Mouse (Mus musculus): ENCODE data around the gene Kcnk7. TPM values are rescaled to one million over a fixed set of nuclear protein-coding genes. Genes with fewer than 3 reads are reported as not detected.
A peak's percentile ranks its signal among the peaks of the same experiment; 100 is the strongest.

Kcnk7 gene
- 0.14 TPM in 2 replicates for polyA plus RNA-seq (2015; fragmentation: Nextera tagmentation; extraction: Ambion mirVana)

DNA sequence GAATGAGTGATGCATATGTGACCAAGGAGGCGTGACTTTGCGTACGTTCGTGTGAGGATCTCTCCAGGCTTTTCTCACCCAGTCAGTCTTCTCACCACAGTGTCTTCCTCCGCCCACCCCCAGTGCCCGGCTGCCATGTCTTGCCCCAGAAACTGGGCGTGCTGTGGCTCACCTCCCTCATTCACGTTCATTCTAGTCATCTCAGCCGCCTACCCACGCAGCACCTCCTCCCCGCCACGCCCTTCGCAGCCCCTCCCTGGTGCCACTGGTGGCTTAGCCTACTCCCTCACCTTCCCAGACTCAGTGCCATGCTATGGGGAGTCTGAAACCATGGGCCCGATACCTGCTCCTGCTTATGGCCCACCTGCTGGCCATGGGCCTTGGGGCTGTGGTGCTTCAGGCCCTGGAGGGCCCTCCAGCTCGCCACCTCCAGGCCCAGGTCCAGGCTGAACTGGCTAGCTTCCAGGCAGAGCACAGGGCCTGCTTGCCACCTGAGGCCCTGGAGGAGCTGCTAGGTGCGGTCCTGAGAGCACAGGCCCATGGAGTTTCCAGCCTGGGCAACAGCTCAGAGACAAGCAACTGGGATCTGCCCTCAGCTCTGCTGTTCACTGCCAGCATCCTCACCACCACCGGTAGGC is at the start of gene Kcnk7:
Kcnk7 (plus strand) TSS at position 205 of the 638 bp plus-strand sequence.
- Histone ChIP-seq H3K9ac (ENCODE audit: low read depth, low read length) (peak within 1 kb of the TSS; percentile 54), H3K36me3 (ENCODE audit: control insufficient read depth, insufficient read depth) (peaks cover 63% of the 10 kb centered on the region), H3K4me3 (ENCODE audit: low read depth, low read length) (peak within 1 kb of the TSS; percentile 32), H3K4me2 (ENCODE audit: low read depth, low read length) (peak within 1 kb of the TSS; percentile 58), H3K4me1 (ENCODE audit: control insufficient read depth, low read depth, low read length) (peaks cover 28% of the 10 kb centered on the region), H3K27me3 (ENCODE audit: control insufficient read depth, insufficient read depth, low read depth, low read length) (no peaks in the 10 kb centered on the region), H3K9me3 (replicated peaks; ENCODE audit: control insufficient read depth, low read length) (no peaks in the 10 kb centered on the region), H3K27ac (ENCODE audit: low read length) (peak within 1 kb of the TSS; percentile 88)
- WGBS (ENCODE audit: insufficient replicate concordance), result 49% methylated on average over 17 of the region's 17 CpGs
- peak; percentile 68 for ATAC-seq (ENCODE audit: low read depth)

DNA sequence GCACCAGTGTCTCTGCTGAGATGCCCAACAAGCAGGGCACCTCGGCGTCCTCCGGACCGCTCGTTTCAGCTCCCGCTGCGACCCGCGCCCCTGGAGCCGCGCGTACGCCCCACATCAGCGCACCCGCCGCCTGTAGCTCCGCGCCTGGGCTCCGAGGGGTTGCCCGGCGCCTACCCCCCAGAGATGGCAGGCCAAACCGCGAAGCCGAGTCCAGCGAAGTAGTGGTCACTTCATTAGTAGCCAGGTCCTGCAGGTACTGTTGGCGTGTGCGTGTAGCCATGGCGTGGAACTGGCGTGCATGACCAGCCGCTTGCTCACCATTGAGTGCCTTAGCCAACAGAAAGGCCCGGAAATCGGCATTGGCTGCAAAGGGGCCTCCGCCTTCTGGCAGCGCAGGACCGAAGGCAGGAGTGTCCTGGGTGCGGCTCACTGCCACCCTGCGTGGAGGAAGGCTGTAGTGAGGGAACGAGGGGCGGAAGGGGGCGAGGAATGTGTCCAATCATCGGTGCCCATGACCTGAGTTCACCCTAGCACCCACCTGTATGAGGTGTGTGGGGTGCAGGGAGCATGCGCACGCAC is 49.4 kb upstream of the Kcnk7 start:
- Histone ChIP-seq H3K4me3 (ENCODE audit: low read depth, low read length) (peak overlapping the region; percentile 26), H3K4me1 (ENCODE audit: control insufficient read depth, low read depth, low read length) (peaks cover 11% of the 10 kb centered on the region), H3K9me3 (replicated peaks; ENCODE audit: control insufficient read depth, low read length) (no peaks in the 10 kb centered on the region), H3K27ac (ENCODE audit: low read length) (no peak overlapping the region), H3K36me3 (ENCODE audit: control insufficient read depth, insufficient read depth) (peaks cover 65% of the 10 kb centered on the region), H3K9ac (ENCODE audit: low read depth, low read length) (no peak overlapping the region), H3K4me2 (ENCODE audit: low read depth, low read length) (peak overlapping the region; percentile 53), H3K27me3 (ENCODE audit: control insufficient read depth, insufficient read depth, low read depth, low read length) (no peaks in the 10 kb centered on the region)
- ATAC-seq (ENCODE audit: low read depth), result no peak
- WGBS (ENCODE audit: insufficient replicate concordance), result 82% methylated on average over 43 of the region's 43 CpGs

GRCm38 (mm10) chr19:5660942-5661751 is 43.0 kb upstream of the Kcnk7 start:
- Histone ChIP-seq H3K36me3 (ENCODE audit: control insufficient read depth, insufficient read depth) (peaks cover 25% of the 10 kb centered on the region), H3K9ac (ENCODE audit: low read depth, low read length) (peak overlapping the region; percentile 35), H3K27ac (ENCODE audit: low read length) (peak overlapping the region; percentile 58), H3K27me3 (ENCODE audit: control insufficient read depth, insufficient read depth, low read depth, low read length) (no peaks in the 10 kb centered on the region), H3K4me2 (ENCODE audit: low read depth, low read length) (peak overlapping the region; percentile 96), H3K4me1 (ENCODE audit: control insufficient read depth, low read depth, low read length) (peaks cover 54% of the 10 kb centered on the region), H3K4me3 (ENCODE audit: low read depth, low read length) (peak overlapping the region; percentile 84), H3K9me3 (replicated peaks; ENCODE audit: control insufficient read depth, low read length) (no peaks in the 10 kb centered on the region)
- no peak for ATAC-seq (ENCODE audit: low read depth)
- WGBS (ENCODE audit: insufficient replicate concordance), result 25% methylated on average over 16 of the region's 16 CpGs

GRCm38 (mm10) chr19:5662310-5662709 is 41.9 kb upstream of the Kcnk7 start:
- peaks cover 62% of the 10 kb centered on the region for H3K4me1 ChIP-seq (ENCODE audit: control insufficient read depth, low read depth, low read length)
- peak overlapping the region; percentile 89 for H3K9ac ChIP-seq (ENCODE audit: low read depth, low read length)

DNA sequence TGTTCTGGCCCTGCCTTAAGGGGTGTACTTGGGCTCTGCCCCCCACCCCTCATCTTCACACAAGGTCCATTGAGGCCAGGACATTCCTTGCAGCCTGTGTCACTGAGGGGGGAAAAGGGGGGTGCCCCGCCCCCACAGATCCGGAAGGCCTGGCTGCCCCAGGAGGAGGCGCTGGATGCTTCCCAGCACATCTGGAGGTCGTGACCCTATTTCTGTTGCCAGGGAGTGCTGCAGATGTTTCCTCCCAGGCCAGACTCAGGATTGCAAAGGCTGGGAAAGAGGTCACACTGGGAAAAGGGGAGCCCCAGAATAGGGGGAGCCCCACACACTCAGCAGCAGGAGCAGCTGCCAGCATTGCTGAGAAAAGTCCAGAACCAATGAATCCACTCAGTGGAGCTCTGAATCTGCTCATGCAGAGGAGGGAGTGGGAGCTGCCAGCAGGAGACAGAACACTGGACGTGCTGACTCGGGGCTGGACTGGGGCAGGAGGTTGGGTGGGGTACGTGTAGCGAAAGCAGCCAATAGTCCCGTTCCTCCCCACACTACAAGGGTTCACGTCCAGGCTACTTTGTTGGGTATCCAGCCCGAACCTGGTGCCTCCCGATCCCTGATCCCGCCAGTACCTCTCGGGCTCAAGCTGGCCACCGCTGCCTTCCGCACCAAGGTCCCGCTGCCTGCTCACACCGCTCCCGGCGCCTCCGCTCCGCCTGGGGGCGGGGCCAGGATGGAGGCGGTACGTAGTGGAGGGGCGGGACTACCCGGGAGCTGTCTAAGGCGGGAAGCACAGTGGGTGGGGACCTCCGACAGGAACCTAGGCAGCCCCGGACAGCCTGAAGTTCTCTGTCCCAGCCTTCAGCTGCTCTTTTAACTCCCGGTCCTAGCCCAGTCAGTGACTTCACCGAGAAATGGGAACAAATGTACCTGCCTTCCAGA is 40.9 kb upstream of the Kcnk7 start, which contains the start of gene Sipa1:
Sipa1 (minus strand) TSS at position 727 of the 933 bp plus-strand sequence.
- Histone ChIP-seq H3K27me3 (ENCODE audit: control insufficient read depth, insufficient read depth, low read depth, low read length) (no peaks in the 10 kb centered on the region), H3K9ac (ENCODE audit: low read depth, low read length) (peak within 1 kb of the TSS; percentile 89), H3K4me1 (ENCODE audit: control insufficient read depth, low read depth, low read length) (peaks cover 62% of the 10 kb centered on the region), H3K4me2 (ENCODE audit: low read depth, low read length) (peak within 1 kb of the TSS; percentile 96), H3K36me3 (ENCODE audit: control insufficient read depth, insufficient read depth) (peaks cover 25% of the 10 kb centered on the region), H3K4me3 (ENCODE audit: low read depth, low read length) (peak within 1 kb of the TSS; percentile 84), H3K9me3 (replicated peaks; ENCODE audit: control insufficient read depth, low read length) (no peaks in the 10 kb centered on the region), H3K27ac (ENCODE audit: low read length) (peak within 1 kb of the TSS; percentile 98)
- WGBS (ENCODE audit: insufficient replicate concordance), result under 1% methylated on average over 32 of the region's 32 CpGs
- ATAC-seq (ENCODE audit: low read depth), result peak; percentile 83

More at GRCm38 (mm10) chr19:5662310-5662709, 41.9 kb upstream of the Kcnk7 start:
- no peaks in the 10 kb centered on the region for H3K9me3 ChIP-seq (replicated peaks; ENCODE audit: control insufficient read depth, low read length)
- H3K36me3 ChIP-seq (ENCODE audit: control insufficient read depth, insufficient read depth), result peaks cover 27% of the 10 kb centered on the region
- H3K4me3 ChIP-seq (ENCODE audit: low read depth, low read length), result peak overlapping the region; percentile 84
- H3K27me3 ChIP-seq (ENCODE audit: control insufficient read depth, insufficient read depth, low read depth, low read length), result no peaks in the 10 kb centered on the region
- ATAC-seq (ENCODE audit: low read depth), result no peak
- 42% methylated on average over 8 of the region's 8 CpGs for WGBS (ENCODE audit: insufficient replicate concordance)
- H3K27ac ChIP-seq (ENCODE audit: low read length), result peak overlapping the region; percentile 98
- H3K4me2 ChIP-seq (ENCODE audit: low read depth, low read length), result peak overlapping the region; percentile 96

DNA sequence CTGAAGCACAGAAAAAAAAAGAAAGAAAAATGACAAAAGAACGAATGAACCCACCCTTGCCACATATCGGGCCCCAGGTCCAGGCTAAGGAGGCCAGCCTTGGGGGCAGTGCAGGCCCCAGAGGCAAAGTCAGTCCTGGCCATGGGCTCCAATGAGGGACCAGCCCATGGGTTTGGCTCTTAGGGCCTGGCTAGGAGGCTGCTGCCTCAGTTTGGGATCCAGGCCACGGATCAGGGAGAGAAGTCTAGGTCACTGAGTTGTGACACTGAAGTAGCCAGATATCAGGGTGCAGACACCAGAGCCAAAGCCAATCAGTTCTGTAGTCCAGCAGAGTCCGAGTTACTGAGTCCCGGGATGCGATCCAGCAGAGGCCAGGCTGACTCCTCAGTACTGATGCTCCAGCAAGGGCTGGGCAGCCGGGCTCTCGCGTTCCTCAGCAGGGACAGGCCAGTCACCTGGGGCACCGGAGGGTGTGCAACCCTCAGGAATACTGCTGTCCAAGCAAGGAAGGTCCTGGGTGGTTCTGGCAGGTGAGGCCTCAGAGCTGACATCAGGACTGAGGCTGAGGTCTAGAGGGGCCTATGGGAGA is 39.4 kb upstream of the Kcnk7 start:
- peak overlapping the region; percentile 96 for H3K4me2 ChIP-seq (ENCODE audit: low read depth, low read length)
- H3K9ac ChIP-seq (ENCODE audit: low read depth, low read length), result peak overlapping the region; percentile 89
- H3K4me1 ChIP-seq (ENCODE audit: control insufficient read depth, low read depth, low read length), result peaks cover 64% of the 10 kb centered on the region
- H3K36me3 ChIP-seq (ENCODE audit: control insufficient read depth, insufficient read depth), result peaks cover 18% of the 10 kb centered on the region
- WGBS (ENCODE audit: insufficient replicate concordance), result 80% methylated on average over 10 of the region's 10 CpGs
- H3K9me3 ChIP-seq (replicated peaks; ENCODE audit: control insufficient read depth, low read length), result no peaks in the 10 kb centered on the region
- no peaks in the 10 kb centered on the region for H3K27me3 ChIP-seq (ENCODE audit: control insufficient read depth, insufficient read depth, low read depth, low read length)
- peak overlapping the region; percentile 84 for H3K4me3 ChIP-seq (ENCODE audit: low read depth, low read length)
- no peak for ATAC-seq (ENCODE audit: low read depth)
- H3K27ac ChIP-seq (ENCODE audit: low read length), result peak overlapping the region; percentile 98

GRCm38 (mm10) chr19:5665465-5665864 is 38.7 kb upstream of the Kcnk7 start:
- H3K4me3 ChIP-seq (ENCODE audit: low read depth, low read length), result peak overlapping the region; percentile 84

DNA sequence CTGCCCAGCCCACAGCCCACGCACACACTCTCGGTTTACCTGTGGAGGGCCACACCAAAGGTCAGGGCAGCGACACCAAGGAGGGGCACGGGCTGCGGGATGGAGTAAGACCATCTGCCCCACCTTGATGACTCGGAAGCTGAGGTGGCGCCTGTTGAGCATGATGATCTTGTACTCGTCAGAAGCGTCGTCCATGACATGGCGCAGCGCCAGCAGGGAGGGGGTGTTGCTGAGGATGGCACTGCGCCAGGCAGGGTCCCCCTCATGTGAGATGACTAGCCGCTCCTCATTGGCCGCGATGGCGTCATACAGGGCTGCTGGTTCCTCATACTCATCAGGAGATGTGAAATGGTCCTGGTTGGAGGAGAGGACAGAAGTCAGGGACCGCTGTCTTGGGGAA is 37.8 kb upstream of the Kcnk7 start:
- H3K4me3 ChIP-seq (ENCODE audit: low read depth, low read length), result peak overlapping the region; percentile 84; the same call in 1 of the 2 replicates
- peaks cover 50% of the 10 kb centered on the region for H3K4me1 ChIP-seq (ENCODE audit: control insufficient read depth, low read depth, low read length)
- H3K9me3 ChIP-seq (replicated peaks; ENCODE audit: control insufficient read depth, low read length), result no peaks in the 10 kb centered on the region
- peak overlapping the region; percentile 96 for H3K4me2 ChIP-seq (ENCODE audit: low read depth, low read length)
- peak overlapping the region; percentile 98 for H3K27ac ChIP-seq (ENCODE audit: low read length)
- H3K9ac ChIP-seq (ENCODE audit: low read depth, low read length), result peak overlapping the region; percentile 89; the same call in 1 of the 2 replicates
- peaks cover 22% of the 10 kb centered on the region for H3K36me3 ChIP-seq (ENCODE audit: control insufficient read depth, insufficient read depth)
- 89% methylated on average over 18 of the region's 18 CpGs for WGBS (ENCODE audit: insufficient replicate concordance)
- no peaks in the 10 kb centered on the region for H3K27me3 ChIP-seq (ENCODE audit: control insufficient read depth, insufficient read depth, low read depth, low read length)
- ATAC-seq (ENCODE audit: low read depth), result no peak

More at GRCm38 (mm10) chr19:5665465-5665864, 38.7 kb upstream of the Kcnk7 start:
- Histone ChIP-seq H3K4me1 (ENCODE audit: control insufficient read depth, low read depth, low read length) (peaks cover 59% of the 10 kb centered on the region), H3K9ac (ENCODE audit: low read depth, low read length) (peak overlapping the region; percentile 89), H3K27me3 (ENCODE audit: control insufficient read depth, insufficient read depth, low read depth, low read length) (no peaks in the 10 kb centered on the region), H3K4me2 (ENCODE audit: low read depth, low read length) (peak overlapping the region; percentile 96), H3K9me3 (replicated peaks; ENCODE audit: control insufficient read depth, low read length) (no peaks in the 10 kb centered on the region), H3K36me3 (ENCODE audit: control insufficient read depth, insufficient read depth) (peaks cover 18% of the 10 kb centered on the region), H3K27ac (ENCODE audit: low read length) (peak overlapping the region; percentile 98)
- ATAC-seq (ENCODE audit: low read depth), result peak; percentile 87
- 19% methylated on average over 15 of the region's 15 CpGs for WGBS (ENCODE audit: insufficient replicate concordance)

Measured in liver, embryonic 16.5 days (tissue).